Mouse (Mus musculus) heart, embryonic 16.5 days (tissue): ENCODE data around the gene Nkd1. TPM values are rescaled to one million over a fixed set of nuclear protein-coding genes. Genes with fewer than 3 reads are reported as not detected.

ENCODE experiments used
- ATAC-seq: fragments of 200-750 bp; cut with Nextera tagmentation; replicated peaks from 2 replicates; pipeline ENCODE4 v1.8.0; 2017; ENCODE audit warnings: moderate number of reproducible peaks; ENCODE audit not compliant: insufficient read depth, low FRiP score; ENCODE audit errors: extremely low read depth
- H3K27ac ChIP-seq: fragments of 300-500 bp; sonication (generic); 2 replicates; pipeline ENCODE4 v1.5.1; 2014; ENCODE audit warnings: mild to moderate bottlenecking, low read length, control low read depth, moderate library complexity
- H3K27me3 ChIP-seq: fragments of 300-500 bp; sonication (generic); 2 replicates; pipeline ENCODE4 v1.6.1; 2014; ENCODE audit warnings: low read length, mixed read lengths; ENCODE audit not compliant: control insufficient read depth, insufficient read depth
- H3K36me3 ChIP-seq: fragments of 300-500 bp; sonication (generic); 2 replicates; pipeline ENCODE4 v1.6.1; 2014; ENCODE audit not compliant: control insufficient read depth, insufficient read depth
- H3K4me1 ChIP-seq: fragments of 300-500 bp; sonication (generic); 2 replicates; pipeline ENCODE4 v1.6.1; 2014; ENCODE audit warnings: low read length, mixed read lengths; ENCODE audit not compliant: control insufficient read depth, insufficient read depth
- H3K4me2 ChIP-seq: fragments of 300-500 bp; sonication (generic); 2 replicates; pipeline ENCODE4 v1.6.1; 2014; ENCODE audit warnings: low read depth, mild to moderate bottlenecking, control low read depth, low read length
- H3K4me3 ChIP-seq: fragments of 300-500 bp; sonication (generic); 2 replicates; pipeline ENCODE4 v1.5.1; 2014; ENCODE audit warnings: mild to moderate bottlenecking, control low read depth, low read length
- H3K9ac ChIP-seq: fragments of 300-500 bp; sonication (generic); 2 replicates; pipeline ENCODE4 v1.6.1; 2014; ENCODE audit warnings: low read length, control low read depth
- H3K9me3 ChIP-seq: fragments of 300-500 bp; sonication (generic); replicated peaks from 2 replicates; pipeline ENCODE4 v1.6.1; 2016; ENCODE audit warnings: low read length; ENCODE audit not compliant: control insufficient read depth
- WGBS: fragments of 180-500 bp; shearing (Covaris S2); extraction: QIAGEN DNeasy Blood & Tissue Kit; methylation state at CpG from one replicate; pipeline ENCODE4 v1.1.7; 2014; 5-methylcytosine and 5-hydroxymethylcytosine counted together
- polyA plus RNA-seq: library from polyadenylated mRNA; unstranded; fragments of >200 nt; fragmentation: Nextera tagmentation; extraction: Ambion mirVana; gene quantifications from 2 replicates; pipeline ENCODE4 v1.2.1, GENCODE M21; 2015

Gene Nkd1
- polyA plus RNA-seq, 1 experiment from 2014 or later, result 12.3 TPM

DNA sequence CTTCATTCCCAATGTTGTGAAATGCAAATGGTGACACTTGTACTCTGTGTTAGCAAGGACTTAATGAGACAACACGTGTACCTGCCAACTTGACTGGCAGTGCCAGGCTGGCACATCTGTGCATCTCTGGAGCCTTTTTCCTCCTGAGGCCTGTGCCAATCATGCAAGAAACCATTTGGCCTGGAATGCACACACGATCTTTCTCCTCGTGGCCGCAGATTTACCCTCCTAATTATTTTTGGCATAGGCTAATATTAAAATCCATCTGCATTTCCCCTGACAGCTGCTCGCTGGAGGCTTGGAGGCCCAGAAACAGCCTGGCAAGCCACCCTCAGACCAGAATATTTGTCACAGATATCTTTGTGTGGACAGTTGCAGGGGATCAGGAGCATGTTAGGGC, 56.5 kb downstream of the Nkd1 start:
- Histone ChIP-seq H3K9ac (no peak overlapping the region; the same call in 1 of the 2 replicates), H3K4me2 (no peak overlapping the region), H3K4me3 (no peak overlapping the region), H3K27ac (peak overlapping the region; percentile 51), H3K36me3 (no peaks in the 10 kb centered on the region), H3K4me1 (peaks cover 41% of the 10 kb centered on the region), H3K27me3 (no peaks in the 10 kb centered on the region), H3K9me3 (no peaks in the 10 kb centered on the region)
- WGBS, result 57% methylated on average over 5 of the region's 5 CpGs
- ATAC-seq, result no peak

GRCm38 (mm10) chr8:88578413-88579175, 57.4 kb downstream of the Nkd1 start:
- WGBS, result 75% methylated on average over 14 of the region's 14 CpGs
- peaks cover 40% of the 10 kb centered on the region for H3K4me1 ChIP-seq

GRCm38 (mm10) chr8:88579246-88579645, 58.1 kb downstream of the Nkd1 start:
- peaks cover 40% of the 10 kb centered on the region for H3K4me1 ChIP-seq

More at GRCm38 (mm10) chr8:88578413-88579175, 57.4 kb downstream of the Nkd1 start:
- no peak overlapping the region for H3K9ac ChIP-seq
- H3K36me3 ChIP-seq, result no peaks in the 10 kb centered on the region
- no peak overlapping the region; the same call in 1 of the 2 replicates for H3K27ac ChIP-seq
- no peaks in the 10 kb centered on the region for H3K9me3 ChIP-seq
- ATAC-seq, result no peak
- no peak overlapping the region for H3K4me2 ChIP-seq
- no peaks in the 10 kb centered on the region for H3K27me3 ChIP-seq
- no peak overlapping the region for H3K4me3 ChIP-seq

DNA sequence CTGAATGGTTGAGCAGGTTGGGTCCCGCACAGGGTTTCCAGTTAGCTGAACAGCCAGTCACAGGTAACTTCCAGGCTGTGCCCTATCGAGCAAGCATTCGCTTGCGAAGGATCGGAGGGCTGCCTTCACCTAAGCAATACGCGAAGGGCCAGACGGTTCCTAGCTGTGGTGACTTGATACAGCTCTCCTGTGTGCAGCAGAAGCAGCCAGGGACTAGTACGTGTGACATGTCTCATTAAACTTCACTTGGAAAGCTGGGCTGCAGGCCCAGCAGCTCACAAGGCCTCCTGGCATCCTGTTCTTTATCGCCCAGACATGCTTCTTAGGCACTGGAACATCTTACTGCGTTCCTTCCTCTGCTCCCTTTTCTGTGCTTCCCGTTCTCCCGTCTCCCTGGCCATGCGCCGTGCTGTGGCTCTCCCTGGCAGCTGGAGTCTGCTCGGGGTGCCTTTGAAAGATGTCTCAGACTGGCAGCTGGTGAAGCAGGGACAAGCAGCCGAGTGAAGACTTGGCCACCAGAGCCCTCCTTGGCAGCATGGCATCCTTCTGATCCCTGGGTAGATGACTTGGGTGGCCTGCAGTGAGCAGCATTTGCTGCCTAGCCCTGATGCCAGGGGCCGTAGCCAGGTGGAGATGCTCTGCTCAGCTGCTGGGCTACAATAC, 58.6 kb downstream of the Nkd1 start:
- no peak overlapping the region for H3K9ac ChIP-seq
- H3K36me3 ChIP-seq, result no peaks in the 10 kb centered on the region
- peak overlapping the region; percentile 6; the same call in 1 of the 2 replicates for H3K27ac ChIP-seq
- ATAC-seq, result no peak
- WGBS, result 67% methylated on average over 18 of the region's 18 CpGs
- no peaks in the 10 kb centered on the region for H3K27me3 ChIP-seq
- H3K4me2 ChIP-seq, result no peak overlapping the region
- no peak overlapping the region for H3K4me3 ChIP-seq
- H3K9me3 ChIP-seq, result no peaks in the 10 kb centered on the region
- peaks cover 40% of the 10 kb centered on the region for H3K4me1 ChIP-seq

More at GRCm38 (mm10) chr8:88579246-88579645, 58.1 kb downstream of the Nkd1 start:
- Histone ChIP-seq H3K27me3 (no peaks in the 10 kb centered on the region), H3K27ac (peak overlapping the region; percentile 6; the same call in 1 of the 2 replicates), H3K36me3 (no peaks in the 10 kb centered on the region), H3K9ac (no peak overlapping the region), H3K4me3 (no peak overlapping the region), H3K9me3 (no peaks in the 10 kb centered on the region), H3K4me2 (no peak overlapping the region)
- 54% methylated on average over 7 of the region's 7 CpGs for WGBS
- ATAC-seq, result no peak

GRCm38 (mm10) chr8:88580785-88581184, 59.6 kb downstream of the Nkd1 start:
- ATAC-seq, result no peak
- H3K4me3 ChIP-seq, result no peak overlapping the region
- no peak overlapping the region for H3K9ac ChIP-seq
- peaks cover 34% of the 10 kb centered on the region for H3K4me1 ChIP-seq
- H3K4me2 ChIP-seq, result no peak overlapping the region
- WGBS, result 46% methylated on average over 7 of the region's 7 CpGs
- H3K36me3 ChIP-seq, result no peaks in the 10 kb centered on the region
- H3K27ac ChIP-seq, result no peak overlapping the region
- no peaks in the 10 kb centered on the region for H3K9me3 ChIP-seq
- no peaks in the 10 kb centered on the region for H3K27me3 ChIP-seq

DNA sequence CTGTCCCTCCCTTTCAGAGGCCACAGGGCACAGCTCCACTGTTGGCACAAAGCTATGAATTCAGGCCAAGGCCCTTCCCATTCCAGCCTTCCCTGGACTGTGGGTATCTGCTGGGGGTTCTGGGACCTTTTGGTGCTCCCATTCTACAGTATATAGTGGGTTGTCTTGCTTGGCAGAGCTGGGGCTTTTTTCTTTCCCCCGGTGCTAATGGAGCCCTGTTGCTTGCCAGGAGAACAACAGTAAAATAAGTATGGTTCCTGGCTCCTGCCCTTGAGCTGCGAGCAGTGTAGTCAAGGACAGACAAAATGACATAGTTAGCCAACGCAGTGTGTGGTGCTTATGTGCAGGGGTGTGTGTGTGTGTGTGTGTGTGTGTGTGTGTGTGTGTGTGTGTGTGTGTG, 62.7 kb downstream of the Nkd1 start:
- Histone ChIP-seq H3K4me2 (no peak overlapping the region), H3K36me3 (no peaks in the 10 kb centered on the region), H3K9me3 (no peaks in the 10 kb centered on the region), H3K27me3 (no peaks in the 10 kb centered on the region; the same call in 1 of the 2 replicates), H3K27ac (no peak overlapping the region), H3K4me1 (peaks cover 10% of the 10 kb centered on the region), H3K4me3 (no peak overlapping the region), H3K9ac (no peak overlapping the region)
- ATAC-seq, result no peak
- 64% methylated on average over 3 of the region's 3 CpGs for WGBS

DNA sequence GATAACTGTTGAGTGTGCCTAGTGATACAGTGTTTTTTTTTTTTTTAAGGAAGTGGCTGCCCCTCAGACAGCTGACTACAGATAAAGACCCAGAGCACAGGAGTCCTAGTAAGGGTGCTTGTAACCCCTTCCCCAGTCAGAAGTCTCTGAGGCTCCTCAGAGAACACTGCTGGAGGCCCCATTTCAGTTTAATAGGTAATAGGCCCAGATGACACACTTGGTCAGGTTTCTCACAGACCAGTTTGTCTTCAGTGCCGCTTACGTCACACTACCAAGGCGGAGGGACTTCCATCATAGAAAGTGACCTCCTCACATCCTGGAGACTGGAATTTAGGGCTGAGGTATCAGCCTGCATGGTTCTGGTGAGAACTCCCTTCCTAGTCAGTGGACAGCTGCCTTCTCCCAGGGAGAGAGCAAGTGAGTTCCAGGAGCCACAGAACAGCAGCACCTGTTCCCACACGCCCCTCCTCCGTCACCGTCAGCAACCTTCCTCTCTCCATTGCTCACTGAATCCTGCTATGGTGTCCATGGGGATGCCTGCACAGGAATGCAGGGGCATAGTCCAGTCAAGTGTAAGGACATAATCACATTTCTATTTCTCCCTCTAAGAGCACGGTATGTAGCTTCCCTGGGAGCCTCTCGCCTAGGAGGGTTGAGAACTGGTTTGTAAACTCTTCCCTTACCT, 67.2 kb downstream of the Nkd1 start:
- no peak overlapping the region for H3K4me3 ChIP-seq
- no peaks in the 10 kb centered on the region for H3K9me3 ChIP-seq
- ATAC-seq, result no peak
- no peak overlapping the region for H3K9ac ChIP-seq
- H3K4me1 ChIP-seq, result peaks cover 6% of the 10 kb centered on the region; the same call in 1 of the 2 replicates
- no peak overlapping the region for H3K27ac ChIP-seq
- H3K36me3 ChIP-seq, result 0 out of 2 replicates have a peak, but pooled peaks cover 2% of the 10 kb centered on the region
- WGBS, result 89% methylated on average over 8 of the region's 8 CpGs
- no peak overlapping the region for H3K4me2 ChIP-seq
- no peaks in the 10 kb centered on the region; the same call in 1 of the 2 replicates for H3K27me3 ChIP-seq

GRCm38 (mm10) chr8:88590226-88590625, 69.1 kb downstream of the Nkd1 start:
- peaks cover 10% of the 10 kb centered on the region for H3K4me1 ChIP-seq
- H3K4me2 ChIP-seq, result no peak overlapping the region
- H3K4me3 ChIP-seq, result no peak overlapping the region
- H3K27me3 ChIP-seq, result no peaks in the 10 kb centered on the region; the same call in 1 of the 2 replicates
- H3K9ac ChIP-seq, result no peak overlapping the region
- no peak overlapping the region for H3K27ac ChIP-seq
- H3K36me3 ChIP-seq, result 0 out of 2 replicates have a peak, but pooled peaks cover 2% of the 10 kb centered on the region
- WGBS, result 50% methylated on average over 6 of the region's 6 CpGs
- no peak for ATAC-seq
- H3K9me3 ChIP-seq, result no peaks in the 10 kb centered on the region
